Mouse (Mus musculus): ENCODE data around the gene Tnpo2.
"Not testable (repeated sequence)": the region's sequence is repeated elsewhere in the genome, so short reads cannot be mapped to it uniquely, and the experiment has no call there.

Gene Tnpo2

GRCm38 (mm10) chr8:85072364-85072929 lies 35.7 kb downstream of the Tnpo2 start:
- DNase-seq (ENCODE audit: low read depth, low spot score) = no peak

GRCm38 (mm10) chr8:85073041-85073612 lies 36.4 kb downstream of the Tnpo2 start:
- no peak for DNase-seq (ENCODE audit: low read depth, low spot score)

- DNase-seq (ENCODE audit: low read depth, low spot score) = no peak
Measured at GRCm38 (mm10) chr8:85074167-85074566, 37.5 kb downstream of the Tnpo2 start.

- DNase-seq (ENCODE audit: low read depth, low spot score) = no peak
Measured at GRCm38 (mm10) chr8:85074617-85075016, 37.9 kb downstream of the Tnpo2 start.

GRCm38 (mm10) chr8:85076001-85076400 lies 39.3 kb downstream of the Tnpo2 start:
- DNase-seq (ENCODE audit: low read depth, low spot score) = peak; percentile 35

GRCm38 (mm10) chr8:85076993-85077392 lies 40.3 kb downstream of the Tnpo2 start:
- peak; percentile 85 for DNase-seq (ENCODE audit: low read depth, low spot score)

GRCm38 (mm10) chr8:85080214-85080531 lies 43.5 kb downstream of the Tnpo2 start:
- DNase-seq (ENCODE audit: low read depth, low spot score) = no peak

- DNase-seq (ENCODE audit: low read depth, low spot score) = peak; percentile 92
Measured at GRCm38 (mm10) chr8:85080532-85081215, 44.0 kb downstream of the Tnpo2 start, which contains the start of gene Wdr83os. Wdr83os (plus strand) TSS chr8:85080740.

GRCm38 (mm10) chr8:85081216-85081555 lies 44.5 kb downstream of the Tnpo2 start, which contains the start of gene Wdr83:
Wdr83 (minus strand) TSS chr8:85081306.
- DNase-seq (ENCODE audit: low read depth, low spot score) = peak; percentile 93

- not testable (repeated sequence) for DNase-seq (ENCODE audit: low read depth, low spot score)
Measured at GRCm38 (mm10) chr8:85082169-85082568, 45.5 kb downstream of the Tnpo2 start.

- peak; percentile 93 for DNase-seq (ENCODE audit: low read depth, low spot score)
Measured at GRCm38 (mm10) chr8:85083108-85083813, 46.5 kb downstream of the Tnpo2 start, which contains the start of gene Man2b1. Man2b1 (plus strand) TSS chr8:85083270.

- DNase-seq (ENCODE audit: low read depth, low spot score) = peak; percentile 78
Measured at GRCm38 (mm10) chr8:85084633-85085032, 47.9 kb downstream of the Tnpo2 start.

GRCm38 (mm10) chr8:85086238-85086637 lies 49.5 kb downstream of the Tnpo2 start:
- no peak for DNase-seq (ENCODE audit: low read depth, low spot score)

GRCm38 (mm10) chr8:85088771-85089170 lies 52.1 kb downstream of the Tnpo2 start:
- DNase-seq (ENCODE audit: low read depth, low spot score) = no peak

GRCm38 (mm10) chr8:85090856-85091255 lies 54.1 kb downstream of the Tnpo2 start:
- no peak for DNase-seq (ENCODE audit: low read depth, low spot score)

GRCm38 (mm10) chr8:85091526-85092090 lies 54.9 kb downstream of the Tnpo2 start:
- DNase-seq (ENCODE audit: low read depth, low spot score) = no peak

- DNase-seq (ENCODE audit: low read depth, low spot score) = no peak
Measured at GRCm38 (mm10) chr8:85095051-85095450, 58.3 kb downstream of the Tnpo2 start.

- DNase-seq (ENCODE audit: low read depth, low spot score) = no peak
Measured at GRCm38 (mm10) chr8:85095566-85095965, 58.9 kb downstream of the Tnpo2 start.

GRCm38 (mm10) chr8:85096196-85096595 lies 59.5 kb downstream of the Tnpo2 start:
- DNase-seq (ENCODE audit: low read depth, low spot score) = no peak

GRCm38 (mm10) chr8:85096850-85097249 lies 60.1 kb downstream of the Tnpo2 start:
- no peak for DNase-seq (ENCODE audit: low read depth, low spot score)

- no peak for DNase-seq (ENCODE audit: low read depth, low spot score)
Measured at GRCm38 (mm10) chr8:85100076-85100665, 63.5 kb downstream of the Tnpo2 start.

Measured in A20 (cell line).